Mouse (Mus musculus) limb, embryonic 11.5 days (tissue): ENCODE measurements around the gene Zmynd15. TPM values are rescaled to one million over a fixed set of nuclear protein-coding genes. Genes with fewer than 3 reads are reported as not detected.
A peak's percentile ranks its signal among the peaks of the same experiment; 100 is the strongest.

Experiments
- ATAC-seq: fragments of 200-750 bp; cut with Nextera tagmentation; 2 replicates; pipeline ENCODE4 v1.8.0; 2017; ENCODE audit warnings: low read depth; ENCODE audit not compliant: insufficient number of reproducible peaks, low FRiP score, low TSS enrichment
- DNase-seq: peaks from one replicate; pipeline ENCODE4 v3.0.0-alpha.2; 2015; ENCODE audit warnings: low spot score
- H3K27ac ChIP-seq: fragments of 300-500 bp; sonication (generic); replicated peaks from 2 replicates; pipeline ENCODE4 v1.5.1; 2014; ENCODE audit warnings: low read depth, mild to moderate bottlenecking, low read length
- H3K27me3 ChIP-seq: fragments of 300-500 bp; sonication (generic); 2 replicates; pipeline ENCODE4 v1.6.1; 2014; ENCODE audit warnings: mild to moderate bottlenecking, low read length, mixed read lengths; ENCODE audit not compliant: control insufficient read depth, insufficient read depth
- H3K36me3 ChIP-seq: fragments of 300-500 bp; sonication (generic); 2 replicates; pipeline ENCODE4 v1.6.1; 2014; ENCODE audit warnings: mild to moderate bottlenecking, low read length, moderate library complexity, mixed read lengths; ENCODE audit not compliant: control insufficient read depth, insufficient read depth
- H3K4me1 ChIP-seq: fragments of 300-500 bp; sonication (generic); 2 replicates; pipeline ENCODE4 v1.6.1; 2014; ENCODE audit warnings: low read length, mixed read lengths; ENCODE audit not compliant: control insufficient read depth, insufficient read depth
- H3K4me2 ChIP-seq: fragments of 300-500 bp; sonication (generic); 2 replicates; pipeline ENCODE4 v1.6.1; 2014; ENCODE audit warnings: low read depth, mild to moderate bottlenecking, moderate library complexity; ENCODE audit not compliant: severe bottlenecking
- H3K4me3 ChIP-seq: fragments of 300-500 bp; sonication (generic); 2 replicates; pipeline ENCODE4 v1.5.1; 2014; ENCODE audit warnings: low read depth, low read length
- H3K9ac ChIP-seq: fragments of 300-500 bp; sonication (generic); 2 replicates; pipeline ENCODE4 v1.6.1; 2014; ENCODE audit warnings: mild to moderate bottlenecking, low read length
- H3K9me3 ChIP-seq: fragments of 300-500 bp; sonication (generic); 2 replicates; pipeline ENCODE4 v1.6.1; 2016; ENCODE audit warnings: low read length; ENCODE audit not compliant: control insufficient read depth
- WGBS: fragments of 180-500 bp; shearing (Covaris S2); extraction: QIAGEN DNeasy Blood & Tissue Kit; methylation state at CpG from one replicate; pipeline ENCODE4 v1.1.7; 2014; 5-methylcytosine and 5-hydroxymethylcytosine counted together
- polyA plus RNA-seq: library from polyadenylated mRNA; unstranded; fragments of >200 nt; fragmentation: Nextera tagmentation; extraction: Ambion mirVana; gene quantifications from 2 replicates; pipeline ENCODE4 v1.2.1, GENCODE M21; 2014

Gene Zmynd15
- polyA plus RNA-seq, 1 experiment from 2014 or later = 0.15 TPM

GRCm38 (mm10) chr11:70453261-70454044 lies 5.8 kb upstream of the Zmynd15 start:
- no peak overlapping the region for H3K4me2 ChIP-seq
- no peak overlapping the region for H3K27ac ChIP-seq
- WGBS = 89% methylated on average over 9 of the region's 9 CpGs

GRCm38 (mm10) chr11:70459601-70460101 lies 418 bp downstream of the Zmynd15 start, which contains the start of gene Cxcl16:
TSS of gene Cxcl16 (minus strand) at chr11:70459984.
- H3K4me2 ChIP-seq = peak within 1 kb of the TSS; percentile 75
- ATAC-seq (no peak), DNase-seq (peak; percentile 33)
- H3K9me3 ChIP-seq = no peaks in the 10 kb centered on the region
- H3K36me3 ChIP-seq = no peaks in the 10 kb centered on the region
- H3K4me3 ChIP-seq = peak within 1 kb of the TSS; percentile 41
- H3K9ac ChIP-seq = peak within 1 kb of the TSS; percentile 36
- H3K27ac ChIP-seq = no peak within 1 kb of the TSS
- WGBS = 4% methylated on average over 30 of the region's 30 CpGs
- no peaks in the 10 kb centered on the region for H3K4me1 ChIP-seq
- peaks cover 31% of the 10 kb centered on the region for H3K27me3 ChIP-seq

More at GRCm38 (mm10) chr11:70453261-70454044, 5.8 kb upstream of the Zmynd15 start:
- Histone ChIP-seq H3K4me1 (peaks cover 5% of the 10 kb centered on the region; the same call in 1 of the 2 replicates), H3K9me3 (no peaks in the 10 kb centered on the region), H3K9ac (no peak overlapping the region), H3K36me3 (no peaks in the 10 kb centered on the region), H3K4me3 (no peak overlapping the region), H3K27me3 (peaks cover under 1% of the 10 kb centered on the region; the same call in 1 of the 2 replicates)
- DNase-seq (no peak), ATAC-seq (no peak)

- H3K9ac ChIP-seq = no peak overlapping the region
- H3K36me3 ChIP-seq = no peaks in the 10 kb centered on the region
- 75% methylated on average over 5 of the region's 5 CpGs for WGBS
- no peak overlapping the region for H3K4me3 ChIP-seq
- no peak overlapping the region for H3K4me2 ChIP-seq
- ATAC-seq (no peak), DNase-seq (no peak)
- no peaks in the 10 kb centered on the region for H3K9me3 ChIP-seq
- peaks cover 49% of the 10 kb centered on the region for H3K27me3 ChIP-seq
- H3K27ac ChIP-seq = no peak overlapping the region
- H3K4me1 ChIP-seq = 0 out of 2 replicates have a peak, but pooled peaks cover 4% of the 10 kb centered on the region
Observed at GRCm38 (mm10) chr11:70463970-70464369, 4.7 kb downstream of the Zmynd15 start.

- H3K27ac ChIP-seq = no peak overlapping the region
- DNase-seq (peak; percentile 29), ATAC-seq (no peak)
- H3K4me1 ChIP-seq = 0 out of 2 replicates have a peak, but pooled peaks cover 4% of the 10 kb centered on the region
- H3K27me3 ChIP-seq = peaks cover 40% of the 10 kb centered on the region
- H3K9ac ChIP-seq = no peak overlapping the region
- 26% methylated on average over 16 of the region's 16 CpGs for WGBS
- peak overlapping the region; percentile 22; the same call in 1 of the 2 replicates for H3K4me2 ChIP-seq
- peak overlapping the region; percentile 14; the same call in 1 of the 2 replicates for H3K4me3 ChIP-seq
- no peaks in the 10 kb centered on the region for H3K36me3 ChIP-seq
- H3K9me3 ChIP-seq = no peaks in the 10 kb centered on the region
Observed at GRCm38 (mm10) chr11:70465211-70465610, 6.0 kb downstream of the Zmynd15 start.

- H3K27me3 ChIP-seq = peaks cover 34% of the 10 kb centered on the region
Observed at GRCm38 (mm10) chr11:70465824-70466223, 6.6 kb downstream of the Zmynd15 start.

GRCm38 (mm10) chr11:70467902-70468619 lies 8.8 kb downstream of the Zmynd15 start:
- 88% methylated on average over 5 of the region's 5 CpGs for WGBS
- ATAC-seq = no peak
- H3K27me3 ChIP-seq = peaks cover 31% of the 10 kb centered on the region
- H3K36me3 ChIP-seq = no peaks in the 10 kb centered on the region
- H3K9ac ChIP-seq = no peak overlapping the region
- no peaks in the 10 kb centered on the region for H3K9me3 ChIP-seq
- DNase-seq = no peak
- H3K4me2 ChIP-seq = no peak overlapping the region
- no peak overlapping the region for H3K27ac ChIP-seq
- 0 out of 2 replicates have a peak, but pooled peaks cover 4% of the 10 kb centered on the region for H3K4me1 ChIP-seq
- H3K4me3 ChIP-seq = no peak overlapping the region

More at GRCm38 (mm10) chr11:70465824-70466223, 6.6 kb downstream of the Zmynd15 start:
- Histone ChIP-seq H3K4me3 (peak overlapping the region; percentile 14; the same call in 1 of the 2 replicates), H3K4me2 (peak overlapping the region; percentile 22; the same call in 1 of the 2 replicates), H3K27ac (no peak overlapping the region), H3K36me3 (no peaks in the 10 kb centered on the region), H3K9me3 (no peaks in the 10 kb centered on the region), H3K4me1 (0 out of 2 replicates have a peak, but pooled peaks cover 4% of the 10 kb centered on the region), H3K9ac (peak overlapping the region; percentile 34)
- DNase-seq (peak; percentile 34), ATAC-seq (no peak)
- 11% methylated on average over 23 of the region's 23 CpGs for WGBS

- H3K27me3 ChIP-seq = peaks cover 23% of the 10 kb centered on the region
- no peak overlapping the region for H3K27ac ChIP-seq
- H3K4me2 ChIP-seq = no peak overlapping the region
- ATAC-seq (no peak), DNase-seq (no peak)
- 87% methylated on average over 3 of the region's 3 CpGs for WGBS
- no peak overlapping the region for H3K4me3 ChIP-seq
- no peaks in the 10 kb centered on the region for H3K9me3 ChIP-seq
- H3K36me3 ChIP-seq = no peaks in the 10 kb centered on the region
- no peak overlapping the region for H3K9ac ChIP-seq
- 0 out of 2 replicates have a peak, but pooled peaks cover 4% of the 10 kb centered on the region for H3K4me1 ChIP-seq
Observed at GRCm38 (mm10) chr11:70469764-70470163, 10.5 kb downstream of the Zmynd15 start.

- no peaks in the 10 kb centered on the region for H3K36me3 ChIP-seq
- no peak overlapping the region for H3K4me2 ChIP-seq
- H3K4me3 ChIP-seq = no peak overlapping the region
- no peaks in the 10 kb centered on the region for H3K9me3 ChIP-seq
- no peak for DNase-seq
- no peaks in the 10 kb centered on the region for H3K4me1 ChIP-seq
- no peak for ATAC-seq
- H3K27me3 ChIP-seq = no peaks in the 10 kb centered on the region
- no peak overlapping the region for H3K9ac ChIP-seq
- no peak overlapping the region for H3K27ac ChIP-seq
Observed at GRCm38 (mm10) chr11:70472716-70473115, 13.5 kb downstream of the Zmynd15 start.
